Mouse (Mus musculus) gonadal fat pad, adult 2 months (tissue): ENCODE results near the gene Kcnk2. TPM values are rescaled to one million over a fixed set of nuclear protein-coding genes. Genes with fewer than 3 reads are reported as not detected.
A peak's percentile ranks its signal among the peaks of the same experiment; 100 is the strongest.

Source experiments
- DNase-seq: peaks from one replicate; pipeline ENCODE4 v3.0.0-alpha.2; 2012; ENCODE audit warnings: low read depth
- polyA plus RNA-seq: library from polyadenylated mRNA; depleted of rRNA; stranded (reverse); fragments of >200 nt; gene quantifications from 2 replicates; pipeline ENCODE4 v1.2.3, GENCODE M21; 2012; rRNA removed

Gene Kcnk2
- polyA plus RNA-seq = 6.8 and 6.9 TPM in 2 replicates

GRCm38 (mm10) chr1:189402223-189402943, at the start of gene Kcnk2:
Kcnk2 (minus strand) TSS chr1:189402273.
- DNase-seq = no peak

- peak; percentile 30 for DNase-seq
Observed at GRCm38 (mm10) chr1:189440741-189441140, 38.7 kb upstream of the Kcnk2 start.

GRCm38 (mm10) chr1:189437126-189437525, 35.1 kb upstream of the Kcnk2 start:
- DNase-seq = no peak

GRCm38 (mm10) chr1:189435452-189435851, 33.4 kb upstream of the Kcnk2 start:
- DNase-seq = no peak

DNA sequence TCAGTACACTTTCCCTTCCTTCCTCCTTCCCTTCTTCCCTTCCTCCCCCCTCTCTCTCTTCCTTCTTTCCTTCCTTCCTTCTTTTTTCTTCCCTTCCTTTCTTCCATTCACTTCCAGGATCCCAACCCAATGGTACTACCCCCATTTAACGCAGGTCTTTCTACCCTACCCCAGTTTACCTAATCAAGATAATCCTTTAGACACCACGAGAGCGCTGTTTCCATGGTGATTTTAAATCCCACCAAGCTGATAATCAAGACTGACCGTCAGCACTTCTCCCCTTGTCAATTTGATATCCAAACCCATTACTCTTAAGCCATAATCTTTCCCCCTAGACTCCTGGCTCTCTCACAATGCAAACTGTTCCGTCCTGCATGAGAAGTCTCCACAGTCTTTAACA, 29.4 kb upstream of the Kcnk2 start:
- no peak for DNase-seq

DNA sequence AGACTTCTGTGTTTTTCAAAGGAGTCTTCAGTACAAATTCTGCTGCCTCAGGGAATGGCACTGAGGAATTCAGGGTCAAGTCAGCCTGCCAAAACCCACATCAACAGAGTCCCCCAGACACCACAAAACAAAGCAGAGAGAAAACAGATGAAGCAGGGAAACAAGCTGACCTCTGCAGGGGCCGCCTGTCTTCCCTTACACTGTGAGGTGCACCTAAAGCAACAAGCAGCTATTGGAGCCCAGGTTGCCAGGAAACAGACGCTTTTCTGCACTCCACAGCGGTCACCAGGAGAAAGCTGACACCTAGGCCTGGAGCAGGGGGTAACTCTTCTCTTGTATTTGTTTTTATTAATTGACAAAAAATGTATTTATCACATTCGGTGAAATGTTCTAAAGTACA, 28.5 kb upstream of the Kcnk2 start:
- no peak for DNase-seq

DNA sequence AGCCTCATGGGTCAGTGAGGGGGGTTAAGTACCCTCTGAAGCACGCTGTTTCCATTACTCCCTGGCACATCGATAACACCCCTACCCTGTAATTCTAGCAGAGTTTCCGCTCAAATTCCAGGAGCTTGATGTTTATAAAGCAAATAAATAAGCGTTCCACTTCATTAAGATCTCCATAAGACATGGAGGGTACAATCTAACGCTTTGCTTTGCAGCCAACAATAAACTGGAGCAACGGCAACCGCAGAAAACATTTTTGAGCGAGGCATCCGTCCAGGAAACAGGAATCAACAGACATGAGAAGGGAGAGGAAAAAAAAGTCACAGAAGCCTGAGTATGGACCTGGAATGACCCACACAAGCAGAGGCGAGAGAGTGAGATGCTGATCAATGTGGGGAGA, 27.5 kb upstream of the Kcnk2 start:
- DNase-seq = no peak

GRCm38 (mm10) chr1:189426252-189426651, 24.2 kb upstream of the Kcnk2 start:
- no peak for DNase-seq

- no peak for DNase-seq
Observed at GRCm38 (mm10) chr1:189419914-189420313, 17.8 kb upstream of the Kcnk2 start.

DNA sequence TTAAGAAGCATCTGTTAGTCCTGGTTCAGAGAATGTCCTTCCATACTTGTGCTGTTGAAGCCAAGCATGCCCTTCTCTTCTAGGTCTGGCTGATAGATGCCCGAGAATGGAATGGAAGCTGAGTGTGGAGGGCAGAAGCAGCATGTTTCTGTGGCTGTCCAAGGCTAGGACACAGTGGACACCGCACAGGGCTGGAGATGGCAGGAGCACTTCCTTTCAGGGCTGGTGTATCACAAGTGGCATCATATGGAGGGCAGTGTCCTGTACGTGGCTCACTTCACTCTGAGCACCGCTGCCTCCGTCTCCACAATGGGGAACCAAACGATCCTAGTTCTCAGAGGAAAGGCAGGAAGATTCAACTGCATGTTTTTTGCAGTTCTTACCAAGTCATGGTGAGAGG, 7.8 kb upstream of the Kcnk2 start:
- no peak for DNase-seq

GRCm38 (mm10) chr1:189405221-189405620, 3.1 kb upstream of the Kcnk2 start:
- no peak for DNase-seq

GRCm38 (mm10) chr1:189403546-189403945, 1.5 kb upstream of the Kcnk2 start:
- no peak for DNase-seq

GRCm38 (mm10) chr1:189403139-189403538, 1.1 kb upstream of the Kcnk2 start:
- no peak for DNase-seq

GRCm38 (mm10) chr1:189386848-189387247, 15.2 kb downstream of the Kcnk2 start:
- DNase-seq = no peak

GRCm38 (mm10) chr1:189386141-189386540, 15.9 kb downstream of the Kcnk2 start:
- DNase-seq = no peak

- peak; percentile 89 for DNase-seq
Observed at GRCm38 (mm10) chr1:189367722-189368121, 34.4 kb downstream of the Kcnk2 start.

DNA sequence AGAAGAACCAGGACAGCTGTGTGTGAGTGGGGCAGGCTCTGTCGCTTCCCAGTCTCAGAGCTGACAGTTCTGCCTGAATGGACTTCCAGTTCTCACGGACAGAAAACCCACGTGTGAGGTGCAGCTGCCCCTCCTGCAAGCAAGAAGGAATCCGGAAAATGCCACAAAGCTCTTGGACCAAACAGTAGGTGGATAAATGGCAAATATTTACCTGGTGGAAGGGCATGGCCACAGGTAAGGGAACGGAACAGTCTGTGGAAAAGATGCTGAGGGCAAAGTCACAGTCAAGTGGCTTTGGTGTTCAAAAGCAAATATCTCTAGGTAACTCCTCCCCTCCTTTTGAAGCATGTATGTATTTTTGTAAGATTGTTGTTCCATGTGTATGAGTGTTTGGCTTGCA, 37.9 kb downstream of the Kcnk2 start:
- DNase-seq = no peak

- DNase-seq = no peak
Observed at GRCm38 (mm10) chr1:189362579-189362978, 39.5 kb downstream of the Kcnk2 start.

- DNase-seq = peak; percentile 84
Observed at GRCm38 (mm10) chr1:189359699-189360098, 42.4 kb downstream of the Kcnk2 start.

GRCm38 (mm10) chr1:189353887-189354286, 48.2 kb downstream of the Kcnk2 start:
- no peak for DNase-seq

DNA sequence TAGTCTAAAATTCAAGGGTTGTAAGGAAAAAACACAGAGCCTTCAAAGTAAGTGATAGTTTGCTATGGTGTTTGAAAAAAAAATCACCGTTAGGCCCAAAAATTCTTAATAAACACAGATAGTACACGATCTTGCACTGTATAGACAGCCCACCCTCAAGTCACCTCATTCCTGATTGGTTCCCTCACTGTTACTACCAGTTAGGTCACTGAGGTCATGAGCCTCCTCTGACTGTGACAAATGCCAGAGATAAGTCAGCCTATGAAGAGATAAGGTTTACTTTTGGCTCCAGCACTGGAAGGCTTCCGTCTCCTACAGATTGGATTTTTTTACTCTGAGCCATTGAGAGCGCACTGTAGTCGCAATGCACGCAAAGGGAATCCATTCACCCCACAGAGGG, 50.3 kb downstream of the Kcnk2 start:
- DNase-seq = no peak

DNA sequence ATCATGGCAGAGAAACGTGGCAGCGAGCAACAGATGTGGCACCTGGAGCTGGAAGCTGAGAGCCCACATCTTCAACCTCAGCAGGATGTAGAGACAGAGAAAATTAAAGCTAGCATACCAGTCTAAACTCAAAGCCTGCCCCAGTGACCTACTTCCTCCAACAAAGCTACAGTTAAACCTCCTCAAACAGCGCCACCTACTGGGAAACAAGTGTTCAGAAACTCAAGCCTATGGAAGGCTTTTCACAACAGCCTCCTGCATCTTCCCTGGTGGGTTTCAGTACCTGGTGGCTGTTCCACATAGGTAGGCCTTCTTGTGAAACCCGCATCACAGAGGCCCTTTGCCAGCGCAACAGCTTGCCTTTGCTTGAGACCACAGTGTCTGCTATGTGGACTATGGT, 52.9 kb downstream of the Kcnk2 start:
- DNase-seq = no peak

- no peak for DNase-seq
Observed at GRCm38 (mm10) chr1:189345166-189345565, 56.9 kb downstream of the Kcnk2 start.
